Mouse (Mus musculus): ENCODE measurements at regions not wholly inside any gene's neighbourhood (a gene's known extent, or its start where the extent isn't known, plus 50 kb on each side); places are given as distances from the start of the nearest gene placed in this dataset.

DNA sequence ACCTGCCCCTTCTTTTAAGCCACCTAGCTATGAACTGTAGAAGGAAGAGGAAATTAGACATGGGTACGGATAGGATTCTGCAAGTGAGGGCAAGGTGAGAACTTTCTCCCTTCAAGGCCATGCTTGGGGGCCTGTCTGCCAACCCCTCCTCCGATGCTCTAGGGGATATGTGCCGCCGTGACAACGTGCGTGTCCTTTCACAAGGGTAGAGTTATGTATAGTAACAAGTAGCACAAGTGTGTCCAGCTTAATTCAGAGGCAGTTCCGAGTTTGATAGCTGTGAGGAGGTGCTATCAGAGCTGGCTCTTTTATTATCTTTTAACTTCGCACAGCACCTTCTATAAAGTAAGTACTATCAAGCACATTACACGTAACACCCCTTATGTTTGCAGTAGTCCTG lies 281.0 kb upstream of the 4931429L15Rik start:
- Histone ChIP-seq H3K36me3 (ENCODE audit: control insufficient read depth, insufficient read depth, low read length) (no peaks in the 10 kb centered on the region), H3K4me3 (ENCODE audit: control insufficient read depth, low read depth, low read length) (no peak overlapping the region), H3K27me3 (ENCODE audit: control insufficient read depth, insufficient read depth, low read length) (no peaks in the 10 kb centered on the region), H3K27ac (ENCODE audit: control insufficient read depth, insufficient read depth, low read depth, low read length) (no peak overlapping the region), H3K4me1 (ENCODE audit: control insufficient read depth, insufficient read depth, low read length) (no peaks in the 10 kb centered on the region)
- TF ChIP-seq CTCF (IDR thresholded peaks at IDR 0.05; ENCODE audit: control insufficient read depth, insufficient read depth, insufficient replicate concordance, low read depth, low read length) = no peak
- no peak for TF ChIP-seq POLR2A (IDR thresholded peaks at IDR 0.05; ENCODE audit: control insufficient read depth, low read depth, low read length)

DNA sequence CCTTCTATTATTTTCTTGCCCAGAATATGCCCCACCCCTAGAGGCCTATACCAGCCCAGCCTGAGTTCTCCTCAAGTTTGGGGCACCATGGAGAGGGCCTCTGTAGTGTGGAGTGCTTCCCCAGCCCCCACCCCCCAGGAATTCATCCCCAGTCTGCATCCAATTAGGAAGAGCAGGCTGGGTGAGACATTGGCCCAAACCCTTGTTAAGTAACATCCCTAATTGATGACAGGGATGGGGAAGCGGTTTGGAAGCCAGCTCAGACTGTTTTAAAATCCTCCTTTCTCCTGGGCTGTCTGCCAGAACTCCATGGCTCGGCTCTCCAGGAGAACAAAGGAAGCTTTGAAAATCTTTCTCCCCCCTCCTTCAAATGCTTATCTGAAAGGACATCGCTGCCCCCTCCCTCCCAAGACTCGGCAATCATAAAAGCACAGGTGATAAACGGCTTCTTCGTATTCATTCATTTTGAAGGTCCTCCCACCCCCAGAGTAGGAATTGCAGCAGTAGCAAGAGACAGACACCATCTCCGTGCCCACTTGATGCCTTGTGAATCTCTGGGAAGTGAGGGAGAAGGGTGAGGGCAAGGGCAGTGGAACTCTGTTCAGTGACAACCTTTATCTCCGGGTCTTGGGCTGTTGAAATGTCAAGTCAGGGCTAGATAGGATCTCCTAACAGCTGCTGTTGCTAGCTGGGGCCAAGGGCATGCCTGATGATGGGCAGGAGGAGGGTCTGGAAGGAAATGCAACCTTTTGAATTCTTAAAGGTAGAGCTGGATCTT lies 280.3 kb upstream of the 4931429L15Rik start:
- H3K4me3 ChIP-seq (ENCODE audit: control insufficient read depth, low read depth, low read length) = no peak overlapping the region
- H3K27ac ChIP-seq (ENCODE audit: control insufficient read depth, insufficient read depth, low read depth, low read length) = no peak overlapping the region
- H3K36me3 ChIP-seq (ENCODE audit: control insufficient read depth, insufficient read depth, low read length) = no peaks in the 10 kb centered on the region
- no peaks in the 10 kb centered on the region for H3K4me1 ChIP-seq (ENCODE audit: control insufficient read depth, insufficient read depth, low read length)
- H3K27me3 ChIP-seq (ENCODE audit: control insufficient read depth, insufficient read depth, low read length) = no peaks in the 10 kb centered on the region
- TF ChIP-seq CTCF (IDR thresholded peaks at IDR 0.05; ENCODE audit: control insufficient read depth, insufficient read depth, insufficient replicate concordance, low read depth, low read length) = no peak

DNA sequence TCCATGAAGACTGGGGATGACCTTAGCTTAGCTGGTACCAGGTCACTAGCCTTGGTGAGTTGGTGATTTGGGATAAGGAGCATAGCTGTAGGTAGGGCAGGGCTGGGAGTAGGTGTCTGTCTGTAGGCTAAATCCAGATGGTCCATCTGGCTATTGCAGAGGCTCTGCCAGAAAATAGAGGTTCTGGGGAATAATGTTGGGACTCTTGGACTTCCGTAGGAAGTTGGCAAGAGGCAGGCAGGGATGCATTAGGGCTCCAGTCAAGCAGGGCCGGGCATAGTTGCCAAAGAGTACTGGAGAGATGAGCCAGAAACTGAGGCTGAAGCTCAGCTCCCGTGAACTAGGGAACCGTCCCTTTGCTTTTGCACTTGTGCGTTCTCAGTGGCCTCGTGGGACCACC lies 278.7 kb upstream of the 4931429L15Rik start:
- TF ChIP-seq POLR2A (IDR thresholded peaks at IDR 0.05; ENCODE audit: control insufficient read depth, low read depth, low read length) (no peak), CTCF (IDR thresholded peaks at IDR 0.05; ENCODE audit: control insufficient read depth, insufficient read depth, insufficient replicate concordance, low read depth, low read length) (no peak)

DNA sequence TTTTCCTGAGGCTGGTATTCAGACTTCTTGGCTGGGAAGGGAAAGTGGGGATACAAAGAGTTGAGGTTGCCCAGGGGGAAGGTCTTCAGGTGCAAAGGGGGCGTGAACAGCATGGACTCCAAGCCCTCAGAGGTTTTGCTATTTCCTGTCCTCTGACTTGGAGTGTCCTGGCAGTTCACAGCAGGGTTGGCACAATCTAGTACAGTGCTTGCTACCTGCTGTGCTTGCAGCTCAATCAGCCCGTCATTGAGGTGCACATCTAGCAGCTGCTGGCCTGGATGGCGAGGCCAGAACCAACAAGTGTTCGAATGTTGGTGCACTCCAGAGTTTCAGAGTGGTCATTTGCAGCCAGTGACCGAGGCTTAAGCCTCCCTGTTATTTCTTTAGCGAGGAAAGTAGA lies 273.7 kb upstream of the 4931429L15Rik start:
- no peak overlapping the region for H3K27ac ChIP-seq (ENCODE audit: control insufficient read depth, insufficient read depth, low read depth, low read length)
- no peak overlapping the region for H3K4me3 ChIP-seq (ENCODE audit: control insufficient read depth, low read depth, low read length)
- H3K36me3 ChIP-seq (ENCODE audit: control insufficient read depth, insufficient read depth, low read length) = no peaks in the 10 kb centered on the region
- no peaks in the 10 kb centered on the region for H3K27me3 ChIP-seq (ENCODE audit: control insufficient read depth, insufficient read depth, low read length)
- no peaks in the 10 kb centered on the region for H3K4me1 ChIP-seq (ENCODE audit: control insufficient read depth, insufficient read depth, low read length)
- no peak for TF ChIP-seq CTCF (IDR thresholded peaks at IDR 0.05; ENCODE audit: control insufficient read depth, insufficient read depth, insufficient replicate concordance, low read depth, low read length)
- TF ChIP-seq POLR2A (IDR thresholded peaks at IDR 0.05; ENCODE audit: control insufficient read depth, low read depth, low read length) = no peak

More for the DNA sequence above, 278.7 kb upstream of the 4931429L15Rik start:
- Histone ChIP-seq H3K27ac (ENCODE audit: control insufficient read depth, insufficient read depth, low read depth, low read length) (no peak overlapping the region), H3K4me3 (ENCODE audit: control insufficient read depth, low read depth, low read length) (no peak overlapping the region), H3K36me3 (ENCODE audit: control insufficient read depth, insufficient read depth, low read length) (no peaks in the 10 kb centered on the region), H3K27me3 (ENCODE audit: control insufficient read depth, insufficient read depth, low read length) (no peaks in the 10 kb centered on the region), H3K4me1 (ENCODE audit: control insufficient read depth, insufficient read depth, low read length) (no peaks in the 10 kb centered on the region)

DNA sequence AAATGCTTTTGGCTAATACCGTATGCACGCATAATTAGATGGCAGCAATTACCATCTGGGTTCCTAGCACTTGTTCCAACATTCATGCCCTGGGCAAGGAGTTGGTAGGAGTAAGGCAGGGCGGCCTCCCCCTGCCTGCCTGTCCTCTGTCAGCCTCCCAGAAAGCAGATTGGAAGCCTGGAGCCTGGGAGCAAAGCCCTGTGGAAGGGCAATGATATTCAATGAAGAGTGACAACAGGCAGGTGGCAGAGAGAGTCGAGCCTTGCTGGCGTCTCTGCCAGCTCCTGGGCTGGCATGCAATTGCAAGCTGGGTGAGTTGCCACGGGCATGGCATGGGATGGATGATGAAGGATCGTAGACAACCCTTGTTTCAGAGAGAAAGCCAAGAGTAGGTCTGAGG lies 273.1 kb upstream of the 4931429L15Rik start:
- TF ChIP-seq POLR2A (IDR thresholded peaks at IDR 0.05; ENCODE audit: control insufficient read depth, low read depth, low read length) = no peak
- no peak for TF ChIP-seq CTCF (IDR thresholded peaks at IDR 0.05; ENCODE audit: control insufficient read depth, insufficient read depth, insufficient replicate concordance, low read depth, low read length)
- Histone ChIP-seq H3K4me3 (ENCODE audit: control insufficient read depth, low read depth, low read length) (no peak overlapping the region), H3K27me3 (ENCODE audit: control insufficient read depth, insufficient read depth, low read length) (no peaks in the 10 kb centered on the region), H3K27ac (ENCODE audit: control insufficient read depth, insufficient read depth, low read depth, low read length) (no peak overlapping the region), H3K4me1 (ENCODE audit: control insufficient read depth, insufficient read depth, low read length) (no peaks in the 10 kb centered on the region), H3K36me3 (ENCODE audit: control insufficient read depth, insufficient read depth, low read length) (no peaks in the 10 kb centered on the region)

DNA sequence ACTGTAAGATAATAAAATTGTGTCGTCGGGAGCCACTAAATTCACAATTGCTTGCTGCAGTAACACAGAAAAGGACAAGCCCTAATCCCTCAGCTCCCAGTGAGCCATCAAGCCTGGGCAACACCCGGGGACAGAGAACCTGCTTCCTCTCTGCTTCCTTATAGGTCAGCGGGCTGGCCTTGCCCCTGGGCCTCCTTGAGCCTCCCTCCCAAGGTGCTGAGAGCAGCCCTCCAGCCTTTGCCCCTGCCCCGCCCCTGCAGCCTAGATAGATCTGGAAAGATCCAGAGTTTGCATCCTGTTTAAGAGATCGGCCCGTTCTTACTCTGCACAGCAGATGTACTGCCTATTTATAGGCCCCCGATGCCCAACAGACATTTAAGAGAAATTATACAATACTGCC lies 267.0 kb upstream of the 4931429L15Rik start:
- TF ChIP-seq POLR2A (IDR thresholded peaks at IDR 0.05; ENCODE audit: control insufficient read depth, low read depth, low read length) (no peak), CTCF (IDR thresholded peaks at IDR 0.05; ENCODE audit: control insufficient read depth, insufficient read depth, insufficient replicate concordance, low read depth, low read length) (no peak)
- H3K36me3 ChIP-seq (ENCODE audit: control insufficient read depth, insufficient read depth, low read length) = no peaks in the 10 kb centered on the region
- H3K4me1 ChIP-seq (ENCODE audit: control insufficient read depth, insufficient read depth, low read length) = no peaks in the 10 kb centered on the region
- H3K4me3 ChIP-seq (ENCODE audit: control insufficient read depth, low read depth, low read length) = no peak overlapping the region
- H3K27ac ChIP-seq (ENCODE audit: control insufficient read depth, insufficient read depth, low read depth, low read length) = no peak overlapping the region
- no peaks in the 10 kb centered on the region for H3K27me3 ChIP-seq (ENCODE audit: control insufficient read depth, insufficient read depth, low read length)

DNA sequence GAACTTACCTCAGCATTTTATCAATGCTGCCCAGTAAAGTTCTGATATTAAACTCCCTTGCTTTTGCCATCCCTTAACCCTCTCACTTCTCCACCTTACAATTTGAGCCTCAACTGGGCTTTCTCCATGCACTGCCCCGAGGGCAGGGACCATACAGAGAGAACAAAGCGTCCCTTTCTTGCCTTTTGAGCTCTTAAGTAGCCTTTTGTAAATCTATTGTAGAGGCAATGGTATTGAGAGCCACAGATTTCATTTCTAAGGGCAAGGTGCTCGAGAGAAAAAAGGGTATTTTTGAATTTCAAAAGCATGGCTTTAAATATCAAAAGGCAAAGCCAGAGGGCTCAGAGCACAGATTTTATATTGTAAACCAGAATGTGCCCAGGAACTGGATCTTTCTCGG lies 262.1 kb upstream of the 4931429L15Rik start:
- Histone ChIP-seq H3K36me3 (ENCODE audit: control insufficient read depth, insufficient read depth, low read length) (no peaks in the 10 kb centered on the region), H3K4me3 (ENCODE audit: control insufficient read depth, low read depth, low read length) (no peak overlapping the region), H3K27ac (ENCODE audit: control insufficient read depth, insufficient read depth, low read depth, low read length) (no peak overlapping the region), H3K27me3 (ENCODE audit: control insufficient read depth, insufficient read depth, low read length) (no peaks in the 10 kb centered on the region), H3K4me1 (ENCODE audit: control insufficient read depth, insufficient read depth, low read length) (no peaks in the 10 kb centered on the region)
- TF ChIP-seq POLR2A (IDR thresholded peaks at IDR 0.05; ENCODE audit: control insufficient read depth, low read depth, low read length) = no peak
- no peak for TF ChIP-seq CTCF (IDR thresholded peaks at IDR 0.05; ENCODE audit: control insufficient read depth, insufficient read depth, insufficient replicate concordance, low read depth, low read length)

Measured in testis, adult 2 months (tissue).